Mouse (Mus musculus): ENCODE measurements around the gene Ei24. TPM values are rescaled to one million over a fixed set of nuclear protein-coding genes. Genes with fewer than 3 reads are reported as not detected.

The Ei24 gene
- 10 to 100 TPM; 12.0 to 15.3 TPM for polyA plus RNA-seq (2017; shearing (Covaris generic))

DNA sequence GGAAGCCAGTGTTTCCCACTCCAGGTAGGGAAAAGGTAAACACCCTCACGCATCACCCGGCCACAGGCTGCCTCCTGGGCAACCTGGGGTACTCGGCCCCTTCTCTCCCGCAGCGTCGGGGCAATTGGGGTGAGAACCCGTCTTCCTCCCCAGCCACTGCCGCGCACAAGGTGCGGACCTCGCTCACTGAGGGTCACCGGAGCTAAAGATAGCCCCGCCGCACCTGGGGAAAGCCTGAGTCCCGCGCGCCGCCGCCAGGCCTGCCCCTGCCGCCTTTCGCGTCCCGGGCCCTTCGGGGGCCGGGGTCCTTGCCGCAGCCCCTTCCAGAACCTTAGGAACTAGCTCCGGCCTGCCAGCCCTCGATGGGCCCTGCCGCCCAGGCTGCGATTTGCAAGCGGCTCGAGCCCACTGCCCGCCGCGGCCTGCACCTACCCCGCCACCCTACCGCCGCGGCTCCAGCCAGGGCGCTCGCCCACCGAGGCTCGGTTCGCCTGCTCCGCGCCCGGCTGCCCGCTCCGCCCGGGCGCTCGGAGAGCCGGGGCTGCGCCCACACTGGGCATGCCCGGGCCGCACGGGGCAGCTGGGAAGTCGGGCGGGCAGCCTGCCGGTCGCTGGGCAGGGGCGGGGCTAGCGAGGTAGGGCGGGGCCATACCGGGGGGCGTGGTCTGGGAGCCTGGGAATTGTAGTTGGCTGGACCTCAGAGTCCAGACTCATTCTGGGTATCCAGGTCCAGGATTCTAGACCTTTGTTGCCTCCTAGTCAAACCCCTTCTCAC is at the start of gene Ei24:
TSS of gene Ei24 (minus strand) at position 613 of the 775 bp plus-strand sequence.
- ATAC-seq, result peak; percentile 77

DNA sequence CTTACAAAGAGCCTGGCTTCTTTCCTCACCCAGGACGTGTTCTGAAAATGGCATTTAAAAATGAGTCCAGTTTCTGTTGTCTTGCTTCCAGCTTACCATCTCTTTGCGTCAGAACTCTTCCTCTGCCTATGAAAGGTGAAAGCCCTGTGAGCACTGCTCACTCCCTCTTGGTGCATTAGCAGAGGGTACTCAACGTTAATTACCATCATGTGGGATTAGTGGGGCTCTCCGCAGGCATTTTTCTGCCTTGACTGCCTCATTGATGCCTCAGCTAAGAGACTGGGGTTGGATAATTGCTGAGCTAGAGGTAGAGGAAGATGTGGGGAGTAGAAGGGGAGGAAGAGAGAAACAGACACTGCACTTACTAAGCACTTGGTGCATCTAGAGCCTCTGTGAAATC is 49.2 kb upstream of the Ei24 start:
- no peak for ATAC-seq

DNA sequence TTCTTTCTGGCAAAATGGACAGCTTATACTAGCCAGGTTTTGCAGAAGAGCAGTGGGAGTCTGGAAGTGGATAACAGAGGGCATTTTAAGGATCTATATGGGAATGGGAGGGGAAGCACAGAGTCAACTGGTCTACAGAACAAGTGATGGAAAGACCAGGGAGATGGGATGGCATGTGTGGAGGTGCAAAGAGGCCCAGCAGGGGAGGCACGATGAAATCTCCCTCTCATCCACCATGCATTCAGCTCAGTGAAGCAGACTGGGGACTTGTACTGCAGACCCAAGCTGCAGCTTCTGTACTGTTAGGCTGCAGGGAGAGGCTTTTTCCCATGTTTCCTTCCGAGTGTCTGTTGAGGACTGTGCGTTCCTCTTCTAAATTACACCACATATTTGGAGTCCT is 36.7 kb upstream of the Ei24 start:
- ATAC-seq, result no peak

DNA sequence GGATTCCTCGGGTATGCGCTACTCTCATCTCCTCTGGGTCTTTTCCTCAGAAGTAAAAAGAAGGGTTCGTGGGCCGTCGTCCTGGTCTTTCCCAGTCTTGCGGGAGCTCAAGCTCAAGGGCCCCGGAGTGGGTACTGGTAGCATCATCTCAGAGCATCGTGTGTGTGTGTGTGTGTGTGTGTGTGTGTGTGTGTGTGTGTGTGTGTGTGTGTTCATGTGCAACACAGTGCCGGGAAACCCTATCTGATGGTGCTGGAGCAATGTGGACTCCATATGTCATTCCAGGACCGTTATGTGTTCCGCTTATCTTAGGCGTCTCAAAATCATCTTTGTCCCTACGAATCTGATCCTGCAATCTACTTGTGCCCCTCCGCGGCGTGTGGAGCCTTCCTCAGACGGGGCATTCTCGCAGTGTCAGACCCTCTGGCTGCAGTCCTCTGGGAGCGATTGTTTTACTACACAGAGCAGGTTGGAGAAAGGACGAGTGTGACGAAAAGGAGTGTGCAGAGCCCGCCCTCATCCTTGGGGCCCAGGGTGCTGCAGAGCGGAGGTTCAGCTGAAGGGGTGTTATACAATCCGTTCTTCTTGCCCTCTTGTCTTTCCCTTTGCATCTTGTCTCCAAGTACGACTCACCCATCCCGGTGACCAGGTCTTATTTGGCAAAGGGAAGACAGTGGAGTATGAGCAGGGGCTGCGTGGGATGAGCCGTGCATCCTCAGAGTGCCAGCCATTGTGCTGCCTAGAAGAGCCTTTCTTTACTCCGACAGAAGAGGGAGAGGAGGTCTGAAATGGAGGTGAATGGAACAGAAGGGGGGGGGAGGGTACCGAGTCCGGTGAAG is 36.1 kb upstream of the Ei24 start:
- ATAC-seq, result no peak

DNA sequence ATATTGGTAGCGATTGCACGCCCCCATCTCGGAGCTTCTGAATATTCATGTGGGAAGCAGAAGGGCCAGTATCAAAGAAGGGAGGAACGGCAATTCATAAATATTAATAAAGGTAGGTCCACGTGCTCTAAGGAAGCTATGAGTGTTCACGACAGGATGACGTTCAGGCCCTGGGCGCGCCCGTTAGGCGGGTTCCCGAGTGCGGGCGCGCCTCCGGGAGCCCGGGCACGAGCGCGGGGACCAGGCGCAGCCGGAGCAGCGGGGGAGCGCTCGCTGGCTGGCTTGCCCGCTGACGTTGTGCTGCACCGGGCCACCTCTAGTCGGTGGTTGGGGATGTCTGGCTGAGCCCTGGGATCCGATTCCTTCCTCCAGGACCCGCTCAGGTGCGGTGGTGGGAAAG is 35.3 kb upstream of the Ei24 start:
- ATAC-seq, result peak; percentile 36

DNA sequence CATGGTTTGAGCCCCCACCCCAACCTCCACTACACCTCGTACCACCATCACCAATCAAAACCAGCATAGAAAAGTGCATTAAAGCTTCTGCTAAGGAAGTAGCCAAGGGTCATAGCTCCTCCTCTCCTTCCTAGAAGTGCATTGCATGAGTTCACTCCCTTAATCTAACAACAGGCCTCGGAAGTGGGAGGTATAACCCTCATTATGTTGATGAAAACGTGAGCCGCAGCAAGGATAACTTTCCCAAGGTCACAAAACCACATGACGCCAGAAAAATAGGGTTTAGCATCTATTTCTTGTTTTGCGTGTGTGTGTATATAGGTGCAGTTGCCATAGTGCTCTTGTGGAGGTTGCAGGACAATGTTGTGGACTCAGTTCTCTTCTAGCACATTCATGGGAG is 34.2 kb upstream of the Ei24 start:
- no peak for ATAC-seq

DNA sequence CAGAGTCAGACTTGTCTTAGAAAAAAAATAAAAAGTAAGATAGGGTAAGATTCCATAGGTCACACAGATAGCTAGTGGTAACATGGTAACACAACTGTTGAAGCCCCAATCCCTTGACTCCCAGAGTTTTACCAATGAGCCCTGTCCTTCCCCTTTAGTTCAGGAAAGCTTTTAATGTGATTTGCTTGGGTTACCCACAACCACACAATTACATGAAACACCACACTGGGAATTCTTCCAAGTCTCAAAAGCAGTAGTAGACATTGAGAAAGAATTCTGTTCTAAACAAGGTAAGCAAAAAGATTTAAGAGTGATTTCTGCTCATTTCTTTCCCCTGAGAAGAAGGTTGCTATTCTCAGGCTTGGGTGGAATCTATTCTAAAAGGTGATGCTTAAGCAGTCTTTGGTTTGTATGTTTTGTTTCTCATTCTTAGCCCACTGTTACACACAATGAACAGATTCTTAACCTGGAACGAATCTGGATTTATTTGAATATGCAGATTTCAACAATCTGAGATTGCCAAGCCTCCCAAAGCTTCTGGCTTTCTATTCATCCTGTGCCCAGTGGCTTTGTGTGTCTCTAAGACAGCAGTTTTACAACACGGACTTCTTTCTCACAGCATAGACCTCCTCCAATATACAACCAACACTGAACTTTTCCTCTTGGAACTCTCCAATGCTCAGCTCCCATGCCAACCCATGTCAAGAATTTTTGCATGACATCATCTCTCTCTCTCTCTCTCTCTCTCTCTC is 29.6 kb upstream of the Ei24 start:
- no peak for ATAC-seq

DNA sequence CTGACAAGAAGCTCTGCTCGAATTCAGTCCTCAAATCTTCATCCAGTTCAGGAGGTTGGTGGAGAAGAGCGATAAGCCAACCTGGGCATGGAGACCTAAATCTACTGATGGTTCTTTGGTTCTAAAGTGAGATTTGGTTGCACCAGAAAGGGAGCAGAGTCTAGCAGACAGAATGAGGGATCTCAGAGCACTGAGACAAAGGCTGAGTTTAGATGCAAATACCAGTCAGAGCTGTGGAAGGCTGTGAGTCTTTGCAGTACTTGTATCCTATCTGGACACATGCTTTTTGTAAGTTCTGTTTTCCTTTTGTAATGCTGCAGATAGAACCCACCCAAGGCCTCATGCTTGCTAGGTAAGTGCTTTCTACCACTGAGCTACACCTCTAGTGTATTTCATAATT is 24.8 kb upstream of the Ei24 start:
- no peak for ATAC-seq

DNA sequence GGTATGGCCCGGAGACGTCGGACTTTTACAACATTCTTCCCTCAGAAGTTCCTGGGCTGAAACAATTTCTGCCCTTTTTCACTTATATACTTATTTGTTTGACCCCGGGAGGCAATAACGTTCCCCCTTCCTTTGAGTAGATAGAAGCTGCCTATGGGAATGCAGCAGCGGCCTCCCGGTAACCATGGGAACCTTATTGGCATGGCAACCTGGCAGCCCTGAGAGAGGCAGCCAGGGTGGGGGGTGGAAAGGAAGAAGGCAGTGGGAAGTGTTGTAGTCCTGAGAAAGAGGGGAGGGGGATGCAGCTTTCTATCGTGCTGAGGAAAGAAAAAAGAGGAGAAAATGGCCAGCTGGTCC is 24.4 kb upstream of the Ei24 start, which contains the start of gene Fez1:
TSS of gene Fez1 (plus strand) at position 221 of the 357 bp plus-strand sequence.
- no peak for ATAC-seq

DNA sequence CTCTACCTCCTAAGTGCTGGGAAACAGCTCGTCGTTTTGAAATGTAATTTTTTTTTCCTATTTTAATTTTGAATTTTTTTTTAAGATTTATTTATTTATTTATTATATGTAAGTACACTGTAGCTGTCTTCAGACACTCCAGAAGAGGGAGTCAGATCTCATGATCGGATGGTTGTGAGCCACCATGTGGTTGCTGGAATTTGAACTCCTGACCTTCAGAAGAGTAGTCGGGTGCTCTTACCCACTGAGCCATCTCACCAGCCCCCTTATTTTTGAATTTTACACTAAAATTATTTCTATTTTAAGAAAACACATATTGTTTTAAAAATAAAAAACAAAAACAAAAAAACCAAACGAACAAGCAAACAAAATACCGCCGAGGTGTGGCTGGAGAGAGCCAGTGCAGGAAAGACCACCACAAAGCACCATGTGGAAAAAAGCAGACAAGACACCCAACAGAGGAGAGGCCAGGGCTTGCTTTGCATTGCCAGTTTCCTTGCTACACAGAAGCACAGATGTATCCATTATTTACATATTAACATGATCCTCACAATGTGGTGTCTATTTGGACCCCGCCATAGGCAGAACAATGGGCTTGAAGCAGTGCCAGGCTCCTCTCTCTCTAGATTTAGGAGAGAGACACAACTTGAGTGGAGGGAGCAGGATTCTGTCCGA is 23.9 kb upstream of the Ei24 start:
- ATAC-seq, result no peak

DNA sequence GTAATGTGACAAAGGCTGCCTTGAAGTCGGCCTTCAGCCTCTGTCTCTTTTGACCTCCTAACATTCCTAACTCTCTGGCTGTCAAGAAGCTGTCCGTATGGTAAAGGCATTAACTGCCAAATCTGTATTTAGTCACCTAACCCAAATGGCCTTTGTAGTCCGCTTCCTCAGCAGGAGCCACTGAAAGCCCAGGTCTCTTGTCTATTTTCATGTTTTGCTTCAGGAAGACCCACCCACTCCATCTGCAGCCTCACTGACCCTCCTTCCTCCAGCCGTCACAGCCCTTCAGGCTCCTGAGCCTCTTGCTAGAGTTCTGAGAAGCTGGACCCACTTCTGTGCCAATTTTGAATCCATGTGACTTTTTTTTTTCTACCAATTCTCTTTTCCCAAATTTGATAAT is 21.7 kb upstream of the Ei24 start:
- ATAC-seq, result no peak

DNA sequence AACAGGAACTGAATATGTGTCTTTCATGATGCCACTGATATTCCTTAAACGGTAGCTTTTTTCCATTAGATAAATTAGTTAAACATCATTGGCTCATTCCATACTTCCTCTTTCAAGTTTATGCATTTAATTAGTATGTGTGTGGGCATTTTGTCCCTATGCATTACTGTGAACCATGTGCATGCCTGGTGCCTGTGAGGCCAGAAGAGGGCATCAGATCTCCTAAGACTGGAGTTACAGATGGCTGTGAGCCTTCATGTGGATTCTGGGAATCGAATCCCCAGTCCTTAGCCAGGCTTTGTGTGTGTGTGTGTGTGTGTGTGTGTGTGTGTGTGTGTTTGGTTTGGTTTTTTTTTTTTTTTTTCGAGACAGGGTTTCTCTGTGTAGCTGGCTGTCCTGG is 17.3 kb upstream of the Ei24 start:
- no peak for ATAC-seq

DNA sequence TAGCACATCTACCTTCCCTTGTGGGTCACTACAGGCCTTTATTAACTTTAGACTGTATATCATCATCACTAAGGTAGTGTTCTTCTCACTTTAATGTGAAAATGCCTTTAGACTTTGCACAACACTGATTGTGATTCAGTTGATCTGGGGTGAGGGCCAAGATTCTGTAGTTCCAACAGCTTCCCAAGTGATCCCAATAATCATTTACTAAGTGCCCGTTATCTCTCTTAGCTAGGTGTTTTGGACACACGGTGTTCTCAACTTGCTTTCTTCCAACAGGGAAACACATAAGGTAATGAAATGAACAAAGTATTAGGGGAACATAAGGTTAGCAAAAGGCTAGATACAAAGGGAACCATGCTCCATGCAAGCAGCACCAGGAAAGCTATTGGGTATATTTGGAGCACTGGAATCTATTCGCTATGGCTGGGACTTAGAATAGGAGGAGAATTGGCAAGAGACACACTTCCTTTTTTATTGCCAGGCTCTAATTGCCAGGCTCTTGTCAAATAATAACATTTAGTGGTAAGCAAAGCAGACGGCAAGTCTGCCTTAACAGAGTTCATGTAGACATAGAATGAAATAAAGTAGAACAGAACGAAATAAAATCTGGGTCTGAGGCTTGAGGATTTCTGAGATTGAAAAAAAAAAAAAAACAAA is 11.1 kb upstream of the Ei24 start:
- no peak for ATAC-seq

DNA sequence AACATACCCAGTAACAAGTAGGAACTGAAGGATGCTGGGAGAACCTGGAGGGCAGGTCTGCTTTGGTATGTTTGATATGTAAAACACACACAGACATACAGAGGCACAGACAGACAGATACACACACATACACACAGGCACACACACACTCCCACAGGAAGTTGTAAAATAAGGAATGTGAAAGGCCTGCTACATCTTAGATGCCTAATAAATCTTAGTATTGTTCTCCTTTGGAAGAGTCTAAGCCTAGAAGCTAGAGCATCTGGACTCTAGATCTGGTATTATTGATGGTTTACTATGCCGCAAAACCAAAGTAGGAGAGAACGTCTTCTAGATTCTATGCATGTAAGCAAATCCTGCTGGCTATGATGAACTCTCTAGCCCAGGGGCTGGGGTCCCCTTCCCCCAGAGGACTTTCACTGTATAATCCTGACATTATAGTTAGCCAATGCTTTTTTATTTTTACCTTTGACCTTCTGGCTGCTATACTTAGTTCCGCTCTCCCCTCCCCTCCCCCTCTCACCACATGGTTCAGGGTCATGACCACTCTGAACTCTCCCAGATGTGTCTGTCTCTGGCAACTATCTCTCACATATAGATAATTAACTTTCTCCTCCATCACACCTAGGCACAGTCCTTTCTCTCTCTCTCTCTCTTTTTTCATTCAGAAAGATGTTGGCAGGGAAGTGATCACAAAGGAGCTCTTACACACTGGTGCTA is 8.2 kb upstream of the Ei24 start:
- ATAC-seq, result no peak

DNA sequence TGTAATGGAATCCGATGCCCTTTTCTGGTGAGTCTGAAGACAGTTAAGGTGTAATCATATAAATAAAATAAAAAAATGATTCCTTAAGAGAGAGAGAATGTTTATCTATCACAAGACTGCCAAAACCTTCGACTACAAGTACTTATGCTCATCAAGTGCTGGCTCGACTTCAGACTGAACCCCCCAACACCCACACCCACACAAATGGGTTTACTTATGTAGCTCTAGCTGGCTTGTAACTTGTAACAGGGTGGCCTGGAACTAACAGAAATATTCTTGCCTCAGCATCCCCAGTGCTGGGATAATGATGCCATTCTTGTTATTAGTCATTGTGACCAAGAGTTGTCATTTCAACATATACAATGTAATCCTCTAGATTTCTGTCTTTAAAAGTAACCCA is 6.7 kb upstream of the Ei24 start:
- no peak for ATAC-seq

DNA sequence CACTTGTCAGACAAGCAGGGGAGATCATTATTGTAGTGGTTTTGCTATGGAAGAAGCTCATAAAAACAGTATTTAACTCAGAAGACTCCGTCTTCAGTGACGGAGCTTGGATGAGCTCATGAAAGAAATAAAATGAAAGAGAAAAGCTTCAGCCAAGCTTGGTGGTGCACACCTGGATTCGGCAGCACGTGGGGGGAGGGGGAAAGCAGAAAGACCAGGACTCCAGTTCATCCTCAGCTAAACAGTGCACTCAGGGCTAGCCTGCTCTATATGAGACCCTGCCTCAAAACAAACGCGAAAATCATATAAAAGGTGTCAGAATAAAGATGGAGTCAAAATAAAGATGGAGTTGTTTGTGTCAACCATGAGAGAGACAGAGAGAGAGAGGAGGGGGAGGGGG is 6.2 kb upstream of the Ei24 start:
- no peak for ATAC-seq

DNA sequence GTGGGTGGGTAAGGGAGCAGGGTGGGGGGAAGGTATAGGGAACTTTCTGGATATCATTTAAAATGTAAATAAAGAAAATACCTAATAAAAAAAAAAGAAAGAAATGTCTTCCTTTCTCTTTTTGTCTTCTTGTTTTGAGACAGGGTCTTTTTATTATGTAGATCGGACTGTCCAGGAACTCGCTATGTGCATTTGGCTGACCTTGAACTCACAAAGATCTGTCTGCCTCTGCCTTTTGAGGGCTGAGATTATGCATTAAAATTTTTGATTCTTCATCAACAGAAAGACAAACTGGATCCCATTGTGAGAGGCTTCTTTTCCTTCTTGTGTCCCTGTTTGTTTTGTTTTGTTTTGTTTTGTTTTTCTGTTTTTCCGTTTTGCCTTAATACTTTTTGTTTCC is 5.8 kb upstream of the Ei24 start:
- ATAC-seq, result no peak

DNA sequence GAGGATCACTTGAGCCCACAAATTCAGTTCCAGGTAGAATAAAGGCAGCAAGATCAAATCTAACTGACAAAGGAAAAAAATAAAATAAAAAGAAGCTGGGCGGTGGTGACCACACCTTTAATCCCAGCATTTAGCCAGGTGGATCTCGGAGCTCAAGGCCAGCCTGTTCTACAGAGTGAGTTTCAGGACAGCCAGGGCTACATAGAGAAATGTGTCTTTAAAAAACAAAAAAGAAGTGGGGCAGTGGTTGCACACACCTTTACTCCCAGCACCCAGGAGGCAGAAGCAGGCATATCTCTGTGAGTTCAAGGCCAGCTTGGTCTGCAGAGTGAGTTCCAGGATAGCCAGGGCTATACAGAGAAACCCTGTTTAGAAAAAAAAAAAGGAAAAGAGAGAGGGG is 4.8 kb upstream of the Ei24 start:
- no peak for ATAC-seq

DNA sequence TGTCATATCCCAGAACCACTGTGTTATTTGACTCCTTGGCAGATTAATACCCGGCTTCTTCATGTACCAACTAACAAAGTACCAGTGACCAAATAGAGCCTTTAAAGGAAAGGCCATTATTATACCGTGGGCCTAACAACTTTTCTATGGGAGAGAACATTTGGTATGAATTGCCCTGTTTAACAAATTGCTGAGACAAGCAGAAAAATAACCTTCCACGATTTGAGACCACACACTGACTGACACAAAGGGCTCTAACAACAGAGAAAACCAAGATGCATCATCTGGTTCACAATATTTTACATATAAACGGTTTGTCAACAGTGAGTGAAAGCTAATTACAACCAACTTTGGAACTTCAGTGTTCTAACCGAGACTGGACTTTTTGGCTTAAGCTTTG is 969 bp downstream of the Ei24 start:
- ATAC-seq, result no peak

DNA sequence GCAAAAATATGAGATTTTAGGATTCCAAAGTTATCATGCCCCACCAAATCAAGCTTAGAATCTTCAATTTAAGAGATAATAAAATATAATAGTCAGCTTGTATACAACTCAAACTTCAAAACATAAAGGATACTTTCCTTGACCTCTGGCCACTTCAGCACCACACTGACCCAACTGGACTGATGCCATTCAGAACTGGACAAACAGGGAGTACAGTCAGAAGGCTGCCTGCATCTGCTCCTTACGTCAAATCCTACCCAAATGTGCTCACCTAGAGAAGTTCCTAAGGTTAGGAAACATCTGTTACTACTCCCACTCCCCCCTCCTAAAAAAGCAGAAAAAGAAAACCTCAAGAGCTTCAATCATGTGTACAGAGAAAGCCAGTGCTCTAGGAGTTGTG is 1.6 kb downstream of the Ei24 start:
- ATAC-seq, result no peak

DNA sequence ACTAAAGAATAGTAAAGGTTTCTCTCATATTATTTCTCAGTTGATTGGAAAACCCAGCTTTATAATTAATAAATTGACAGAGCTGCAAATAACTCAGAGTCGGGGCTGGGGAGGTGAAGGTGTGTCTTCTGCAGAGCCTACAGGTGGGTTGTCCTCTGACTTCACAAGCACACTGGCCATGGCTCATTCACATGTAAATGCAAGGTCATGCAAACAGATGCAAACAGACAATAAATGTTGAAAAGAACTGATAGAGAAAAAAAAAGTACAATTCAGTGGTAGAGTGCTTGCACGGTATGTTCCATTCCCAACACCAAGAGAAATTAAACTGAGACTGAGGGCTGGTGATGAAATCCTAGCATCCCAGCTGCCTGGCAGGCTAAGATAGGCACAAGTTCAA is 2.7 kb downstream of the Ei24 start:
- ATAC-seq, result no peak

DNA sequence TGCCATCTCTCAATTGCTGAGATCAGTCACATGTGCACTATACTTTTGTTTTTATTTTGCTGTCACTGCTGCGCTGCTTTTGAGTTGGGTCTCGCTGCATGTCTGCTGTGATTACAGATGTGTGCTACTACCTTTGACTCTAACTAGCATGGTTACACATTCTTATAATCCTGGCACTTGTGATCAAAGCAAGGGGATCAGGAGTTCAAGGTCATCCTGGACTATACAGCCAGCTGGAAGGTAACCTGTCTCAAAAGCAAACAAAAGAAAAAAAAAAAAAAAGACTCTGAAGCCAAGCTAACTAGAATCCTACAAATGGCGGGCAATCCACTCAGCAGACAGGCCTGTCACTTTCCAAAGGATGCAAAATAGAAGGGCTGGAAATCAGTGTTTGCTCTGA is 5.0 kb downstream of the Ei24 start:
- no peak for ATAC-seq

All from activated CD4-positive, CD25-positive, alpha-beta regulatory T cell, adult 4 months (primary cell).